Mouse (Mus musculus): ENCODE data around the gene Palm.

The Palm gene

DNA sequence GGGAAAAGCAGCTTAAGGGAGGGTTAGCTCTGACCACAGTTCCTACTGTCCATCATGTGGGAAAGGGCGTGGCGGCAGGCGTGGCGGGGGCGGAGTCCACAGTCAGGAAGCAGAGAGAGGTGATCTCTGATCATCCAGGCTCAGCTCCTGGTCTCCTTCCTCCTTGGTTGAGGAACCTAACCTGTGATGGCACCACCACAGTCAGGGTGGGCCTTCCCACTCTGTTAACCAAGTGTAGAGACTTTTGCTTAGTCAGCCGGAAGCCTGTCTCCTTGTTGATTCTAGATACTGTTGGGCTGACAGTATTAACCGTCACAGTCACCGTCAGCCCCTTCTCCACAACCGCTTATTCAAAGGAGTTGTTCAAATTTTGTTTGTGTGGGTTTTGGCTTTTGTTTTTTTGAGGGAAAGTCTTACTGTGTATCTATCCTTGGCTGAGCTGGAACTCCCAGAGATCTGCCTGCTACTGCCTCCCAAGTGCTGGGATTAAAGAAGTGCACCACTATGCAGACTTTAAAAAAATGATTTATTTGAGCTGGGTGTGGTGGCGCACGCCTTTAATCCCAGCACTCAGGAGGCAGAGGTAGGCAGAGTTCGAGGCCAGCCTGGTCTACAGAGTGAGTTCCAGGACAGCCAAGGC lies 5.0 kb downstream of the Palm start:
- DNase-seq (ENCODE audit: low spot score in 2 of 2), result no peak

- no peak for DNase-seq (ENCODE audit: low spot score in 2 of 2)
Observed at GRCm38 (mm10) chr10:79800508-79800907, 7.1 kb downstream of the Palm start.

- no peak for DNase-seq (ENCODE audit: low spot score in 2 of 2)
Observed at GRCm38 (mm10) chr10:79801837-79802236, 8.5 kb downstream of the Palm start.

DNA sequence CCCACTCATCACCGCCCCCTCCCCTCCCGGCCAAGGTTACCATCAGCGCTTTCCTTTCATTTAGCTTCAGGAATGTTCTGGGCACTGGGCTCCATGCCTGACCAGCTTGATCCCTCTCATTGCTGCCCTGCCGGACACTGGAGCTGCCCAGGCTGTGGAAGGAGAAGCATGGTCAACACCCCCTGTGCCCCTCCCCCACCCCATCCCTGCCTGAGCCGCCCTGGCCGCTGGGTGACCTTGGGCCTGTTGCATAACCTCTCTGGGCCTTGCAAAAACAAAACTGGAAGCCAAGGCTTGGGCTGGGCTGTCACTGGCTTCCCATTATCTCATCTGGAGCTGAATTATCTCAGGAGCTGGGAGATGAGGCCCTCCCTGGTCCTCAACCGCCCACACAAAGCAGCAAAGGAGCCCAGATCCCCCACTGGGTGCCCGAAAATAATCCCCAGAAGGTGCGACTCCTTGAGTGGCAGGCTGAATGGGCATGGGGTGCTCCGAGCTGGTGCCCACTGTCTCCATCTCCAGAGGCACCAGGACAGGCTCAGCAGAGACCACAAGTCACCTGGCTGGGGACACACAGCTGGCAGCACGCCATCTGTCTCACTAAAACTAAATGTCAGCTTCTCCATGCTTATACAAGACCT lies 9.1 kb downstream of the Palm start:
- DNase-seq (ENCODE audit: low spot score in 2 of 2), result peak in 1 of 2 experiments; percentile 54

DNA sequence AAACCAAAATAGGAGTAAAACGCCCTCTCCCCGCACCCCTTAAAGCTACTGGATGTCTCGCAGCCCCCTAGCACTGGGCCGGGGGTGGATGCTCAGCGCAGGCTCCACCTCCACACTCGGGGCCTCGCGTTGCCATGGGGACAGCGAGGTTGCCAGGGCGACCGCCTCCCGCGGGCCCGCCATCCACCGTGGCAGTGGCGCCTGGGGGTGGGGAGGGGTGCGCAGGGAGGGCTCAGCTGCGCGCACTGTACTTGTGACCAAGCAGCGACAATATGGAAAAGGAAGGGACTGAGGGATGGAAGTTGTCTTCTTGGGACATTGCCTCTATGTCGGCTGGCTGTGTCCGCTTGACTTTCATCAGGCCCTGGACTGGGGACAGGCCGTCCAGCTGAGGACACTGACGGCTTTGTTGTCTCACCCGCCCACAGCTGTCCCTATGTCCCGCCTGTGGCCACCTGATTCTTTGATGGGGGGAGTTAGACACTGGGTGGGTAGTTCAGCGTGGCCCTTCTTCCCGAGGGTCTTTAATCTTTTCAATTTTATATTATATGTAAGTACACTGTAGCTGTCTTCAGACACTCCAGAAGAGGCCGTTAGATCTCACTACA lies 10.4 kb downstream of the Palm start:
- peak; percentile 94 for DNase-seq (ENCODE audit: low spot score in 2 of 2)

GRCm38 (mm10) chr10:79805636-79806035 lies 12.3 kb downstream of the Palm start:
- no peak for DNase-seq (ENCODE audit: low spot score in 2 of 2)

DNA sequence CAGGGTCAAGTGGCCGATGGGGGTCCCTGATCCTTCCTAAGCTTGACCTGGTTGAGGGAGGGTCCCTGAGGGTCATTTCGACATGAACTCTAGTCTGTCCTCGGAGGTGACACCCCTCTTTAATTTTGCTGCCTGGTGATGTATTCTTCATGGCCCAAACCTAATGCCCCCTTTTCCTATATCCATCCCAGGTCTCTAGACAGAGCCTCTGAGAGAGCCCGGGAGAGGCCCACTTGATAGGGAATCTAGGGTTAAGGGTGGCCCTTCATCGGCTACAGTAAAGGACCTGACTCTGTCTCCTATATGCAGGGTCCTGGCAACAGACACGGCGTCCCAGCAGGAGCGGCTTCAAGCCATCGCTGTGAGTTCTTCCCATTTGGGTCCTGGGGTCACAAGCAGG lies 13.0 kb downstream of the Palm start:
- DNase-seq (ENCODE audit: low spot score in 2 of 2), result no peak

GRCm38 (mm10) chr10:79806972-79807371 lies 13.6 kb downstream of the Palm start:
- DNase-seq (ENCODE audit: low spot score in 2 of 2), result no peak

- DNase-seq (ENCODE audit: low spot score in 2 of 2), result no peak
Observed at GRCm38 (mm10) chr10:79807826-79808225, 14.5 kb downstream of the Palm start.

GRCm38 (mm10) chr10:79808728-79809127 lies 15.4 kb downstream of the Palm start:
- no peak for DNase-seq (ENCODE audit: low spot score in 2 of 2)

GRCm38 (mm10) chr10:79811736-79812637 lies 18.6 kb downstream of the Palm start:
- DNase-seq (ENCODE audit: low spot score in 2 of 2), result peak; percentile 87 to 94

DNA sequence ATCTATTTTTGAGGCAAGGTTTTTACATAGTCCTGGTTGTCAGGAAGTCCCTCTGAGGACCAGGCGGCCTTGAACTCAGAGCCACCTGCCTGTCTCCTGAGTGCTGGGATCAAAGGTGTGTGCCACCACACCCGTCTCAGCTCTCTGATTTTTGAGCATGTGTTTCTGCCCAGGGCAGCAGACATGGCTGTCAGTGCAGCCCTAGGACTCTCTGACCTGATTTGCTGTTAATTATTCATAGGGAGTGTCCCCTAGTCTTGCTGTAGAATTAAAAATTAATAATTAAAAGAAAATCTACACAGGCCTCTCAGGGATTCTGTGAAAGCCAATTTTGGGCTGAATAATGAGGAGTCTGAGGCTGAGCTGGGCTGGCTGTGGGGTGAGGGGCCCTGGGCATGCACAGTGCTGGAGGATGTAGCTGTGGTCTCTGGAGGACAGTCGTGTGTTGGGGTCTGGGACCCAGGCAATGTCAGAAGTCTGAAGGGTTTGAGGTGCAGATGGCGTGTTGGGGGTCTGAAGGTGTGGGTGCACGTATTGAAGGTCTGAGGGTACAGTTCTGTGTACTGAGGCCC lies 21.0 kb downstream of the Palm start:
- DNase-seq (ENCODE audit: low spot score in 2 of 2), result no peak

DNA sequence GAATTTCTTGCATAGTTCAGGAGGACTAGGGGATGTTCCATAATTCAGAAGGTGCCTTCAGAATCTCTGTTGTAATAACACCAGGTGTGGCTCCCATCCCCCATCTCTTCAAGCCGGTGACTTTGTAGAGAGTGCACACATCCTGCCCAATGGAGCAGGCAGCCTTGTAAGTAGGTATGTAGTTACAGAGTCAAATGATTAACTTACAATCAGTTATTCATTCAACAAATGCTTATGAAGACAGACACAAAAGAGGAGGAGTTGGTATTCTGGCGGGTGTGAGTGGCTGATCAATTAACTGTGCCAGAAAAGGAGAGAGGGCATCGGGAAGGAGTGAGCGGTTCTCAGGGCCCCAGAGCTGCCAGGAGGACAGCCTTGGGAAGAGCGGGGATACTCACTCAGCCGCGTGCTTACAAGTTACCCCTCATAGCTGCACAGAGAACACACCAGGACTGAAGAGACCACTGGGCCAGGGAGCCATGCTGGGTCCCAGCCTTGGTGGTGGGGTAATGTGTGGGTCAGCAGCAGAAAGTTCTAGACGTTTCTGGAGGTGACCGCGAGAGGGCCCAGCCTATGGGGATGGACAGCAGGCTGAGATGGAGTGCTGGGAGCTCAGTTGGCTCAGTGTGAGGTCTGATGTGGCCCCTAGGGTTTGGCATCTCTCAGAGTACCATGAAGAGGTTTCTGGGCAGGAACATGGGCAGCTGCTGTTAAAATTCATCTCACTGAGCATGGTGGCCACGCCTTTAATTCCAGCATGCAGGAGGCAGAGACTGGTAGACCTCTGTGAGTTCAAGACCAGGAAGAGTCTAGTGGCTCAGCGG lies 22.5 kb downstream of the Palm start:
- DNase-seq (ENCODE audit: low spot score in 2 of 2), result no peak

- no peak for DNase-seq (ENCODE audit: low spot score in 2 of 2)
Observed at GRCm38 (mm10) chr10:79817111-79817510, 23.7 kb downstream of the Palm start.

GRCm38 (mm10) chr10:79818225-79818624 lies 24.9 kb downstream of the Palm start:
- DNase-seq (ENCODE audit: low spot score in 2 of 2), result no peak

DNA sequence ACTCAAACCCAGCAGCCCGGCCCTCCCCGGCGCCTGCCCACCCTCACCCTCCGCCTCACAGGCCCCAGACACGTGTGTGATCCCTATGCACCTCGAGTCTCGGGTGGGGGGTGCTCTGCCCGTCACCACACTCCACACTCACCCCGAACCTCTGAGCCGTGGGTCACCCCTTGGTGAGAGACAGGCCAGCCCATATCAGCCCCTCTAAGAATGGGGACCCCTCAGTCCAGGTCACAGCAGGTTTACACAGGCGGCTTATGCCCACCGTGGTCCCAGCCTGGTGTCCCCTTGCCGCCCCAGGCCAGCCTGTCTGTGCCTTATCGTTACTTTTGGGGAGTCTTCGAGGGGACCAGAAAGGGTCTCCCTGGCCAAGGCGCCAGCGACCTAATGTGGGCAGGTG lies 26.2 kb downstream of the Palm start:
- no peak for DNase-seq (ENCODE audit: low spot score in 2 of 2)

- no peak for DNase-seq (ENCODE audit: low spot score in 2 of 2)
Observed at GRCm38 (mm10) chr10:79820277-79820676, 26.9 kb downstream of the Palm start.

DNA sequence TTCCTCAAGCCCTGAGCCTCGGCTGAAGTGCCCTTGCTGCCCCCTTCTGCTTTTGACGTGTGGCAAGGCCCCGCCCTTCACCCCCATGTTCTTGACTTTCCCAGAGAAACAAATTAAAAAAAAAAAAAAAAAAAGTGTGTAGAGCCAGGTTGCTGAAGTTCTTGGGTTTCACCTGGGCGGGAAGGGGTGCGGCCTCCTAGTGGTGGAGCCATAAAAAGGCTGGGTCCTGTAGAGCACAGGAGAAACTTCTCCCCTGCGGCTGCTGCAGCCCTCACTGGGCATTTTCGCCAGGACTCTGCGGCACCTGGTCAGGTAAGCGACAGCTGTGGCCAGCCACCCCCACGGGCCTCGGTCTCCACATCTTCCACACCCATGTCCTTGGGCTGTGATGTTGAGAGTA lies 27.4 kb downstream of the Palm start, which contains the start of gene Misp:
Gene Misp, plus strand, starts transcription at position 208 of the 400 bp plus-strand sequence.
- no peak for DNase-seq (ENCODE audit: low spot score in 2 of 2)

DNA sequence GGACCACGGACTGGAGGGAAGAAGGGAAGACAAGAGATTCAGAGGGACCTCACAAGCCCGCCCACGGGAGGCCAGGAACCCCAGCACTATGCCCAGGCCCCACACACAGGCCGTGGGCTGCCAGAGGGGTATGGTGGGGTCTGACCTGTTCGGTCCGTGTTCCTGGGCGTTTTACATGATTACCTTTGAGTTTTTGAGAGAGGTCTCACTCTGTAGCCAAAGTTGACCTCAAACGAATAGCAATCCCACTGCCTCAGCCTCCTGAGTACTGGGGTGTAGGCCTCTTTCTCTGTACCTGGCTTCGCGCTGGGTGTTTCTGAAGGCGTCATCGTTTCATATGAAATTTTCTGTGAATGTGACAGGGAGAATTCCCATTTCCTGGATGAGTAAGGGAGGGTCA lies 28.4 kb downstream of the Palm start:
- DNase-seq (ENCODE audit: low spot score in 2 of 2), result no peak

- DNase-seq (ENCODE audit: low spot score in 2 of 2), result no peak
Observed at GRCm38 (mm10) chr10:79822372-79822771, 29.0 kb downstream of the Palm start.

- DNase-seq (ENCODE audit: low spot score in 2 of 2), result no peak
Observed at GRCm38 (mm10) chr10:79823011-79823410, 29.6 kb downstream of the Palm start.

All from right cerebral cortex, adult 2 months (tissue).